Mouse (Mus musculus) MEL (cell line): ENCODE results near the gene Adgb. TPM values are rescaled to one million over a fixed set of nuclear protein-coding genes. Genes with fewer than 3 reads are reported as not detected.

ENCODE experiments used
- DNase-seq: peaks from one replicate; pipeline ENCODE4 v3.0.0; 2011; ENCODE audit warnings: low read depth, low spot score
- H3K27ac ChIP-seq: 2 replicates; pipeline ENCODE4 v1.5.1; 2012; ENCODE audit warnings: low read depth, mild to moderate bottlenecking, control low read depth, low read length, moderate library complexity; ENCODE audit not compliant: control insufficient read depth
- H3K27me3 ChIP-seq, 2 experiments: fragments of 150-350 bp in 1 of 2; sonication (generic) in 1 of 2; 2 replicates each; pipeline ENCODE4 v1.6.1; 2012; ENCODE audit warnings: low read length in 2 of 2, mild to moderate bottlenecking in 2 of 2, improper control_type of control experiment in 1 of 2, moderate library complexity in 1 of 2; ENCODE audit not compliant: insufficient read depth in 2 of 2, control insufficient read depth in 1 of 2
- H3K36me3 ChIP-seq, 2 experiments: 2 replicates each; pipeline ENCODE4 v1.6.1; 2012 to 2014; ENCODE audit warnings: low read length in 2 of 2, improper control_type of control experiment in 1 of 2, inconsistent platforms in 1 of 2, mild to moderate bottlenecking in 1 of 2; ENCODE audit not compliant: insufficient read depth in 2 of 2, control insufficient read depth in 1 of 2
- H3K4me1 ChIP-seq, 2 experiments: fragments of 150-350 bp in 1 of 2; sonication (generic) in 1 of 2; 2 replicates each; pipeline ENCODE4 v1.6.1; 2012; ENCODE audit warnings: low read length in 2 of 2, improper control_type of control experiment in 1 of 2, mild to moderate bottlenecking in 1 of 2; ENCODE audit not compliant: insufficient read depth in 2 of 2, control insufficient read depth in 1 of 2
- H3K4me3 ChIP-seq, 2 experiments: fragments of 150-350 bp in 1 of 2; sonication (generic) in 1 of 2; 2 replicates each; pipeline ENCODE4 v1.5.1; 2012; ENCODE audit warnings: low read depth in 2 of 2, low read length in 2 of 2, mild to moderate bottlenecking in 2 of 2, moderate library complexity in 2 of 2, control low read depth in 1 of 2, improper control_type of control experiment in 1 of 2; ENCODE audit not compliant: control insufficient read depth in 1 of 2, insufficient read depth in 1 of 2
- H3K79me2 ChIP-seq: 2 replicates; pipeline ENCODE4 v1.6.1; 2012; ENCODE audit warnings: mild to moderate bottlenecking, low read length, moderate library complexity; ENCODE audit not compliant: control insufficient read depth, poor library complexity, insufficient read depth
- H3K9ac ChIP-seq: 2 replicates; pipeline ENCODE4 v1.6.1; 2012; ENCODE audit warnings: low read depth, mild to moderate bottlenecking, control low read depth, low read length, moderate library complexity; ENCODE audit not compliant: control insufficient read depth, poor library complexity, severe bottlenecking
- H3K9me3 ChIP-seq: fragments of 150-350 bp; sonication (generic); replicated peaks from 2 replicates; pipeline ENCODE4 v1.6.1; 2012; ENCODE audit warnings: mild to moderate bottlenecking, low read length, improper control_type of control experiment, moderate library complexity; ENCODE audit not compliant: insufficient read depth
- BHLHE40 ChIP-seq: IDR thresholded peaks from 2 replicates; pipeline ENCODE4 v1.6.1; 2012; ENCODE audit warnings: low read depth, mild to moderate bottlenecking, inconsistent platforms, low read length, improper control_type of control experiment, borderline replicate concordance
- CTCF ChIP-seq, 3 experiments: IDR thresholded peaks in 2 of 3; conservative IDR thresholded peaks in 1 of 3; 2 replicates each; pipeline ENCODE4 v1.5.1; 2011 to 2012; ENCODE audit warnings: low read length in 3 of 3, low read depth in 2 of 3, mild to moderate bottlenecking in 2 of 3, improper control_type of control experiment in 1 of 3, inconsistent platforms in 1 of 3, mixed read lengths in 1 of 3, moderate library complexity in 1 of 3; ENCODE audit not compliant: control insufficient read depth in 1 of 3, insufficient read depth in 1 of 3, poor library complexity in 1 of 3, severe bottlenecking in 1 of 3
- ELF1 ChIP-seq: IDR thresholded peaks from 2 replicates; pipeline ENCODE4 v1.6.1; 2014; ENCODE audit warnings: low read depth, mild to moderate bottlenecking, inconsistent platforms, low read length, improper control_type of control experiment, moderate library complexity
- ETS1 ChIP-seq: IDR thresholded peaks from 2 replicates; pipeline ENCODE4 v1.6.1; 2012; ENCODE audit warnings: low read depth, mild to moderate bottlenecking, inconsistent platforms, low read length, improper control_type of control experiment, moderate library complexity
- GATA1 ChIP-seq: IDR thresholded peaks from 2 replicates; pipeline ENCODE4 v1.6.1; 2011; ENCODE audit warnings: low read depth, low read length, improper control_type of control experiment
- MAX ChIP-seq: IDR thresholded peaks from 2 replicates; pipeline ENCODE4 v1.6.1; 2011; ENCODE audit warnings: low read length, improper control_type of control experiment
- MEF2A ChIP-seq: IDR thresholded peaks from 2 replicates; pipeline ENCODE4 v1.6.1; 2014; ENCODE audit warnings: low read depth, mild to moderate bottlenecking, inconsistent platforms, low read length, improper control_type of control experiment; ENCODE audit not compliant: poor library complexity, insufficient replicate concordance, severe bottlenecking; ENCODE audit errors: extremely low read depth
- MXI1 ChIP-seq: IDR thresholded peaks from 2 replicates; pipeline ENCODE4 v1.6.1; 2011; ENCODE audit warnings: mild to moderate bottlenecking, low read depth, low read length, improper control_type of control experiment
- MYC ChIP-seq: IDR thresholded peaks from 2 replicates; pipeline ENCODE4 v1.6.1; 2011; ENCODE audit warnings: low read depth, mild to moderate bottlenecking, low read length, improper control_type of control experiment, moderate library complexity
- NELFE ChIP-seq: IDR thresholded peaks from 2 replicates; pipeline ENCODE4 v1.6.1; 2011; ENCODE audit warnings: low read depth, low read length, improper control_type of control experiment
- POLR2A ChIP-seq, 2 experiments: IDR thresholded peaks; 2 replicates each; pipeline ENCODE4 v1.6.1; 2011 to 2012; ENCODE audit warnings: low read length in 2 of 2, mild to moderate bottlenecking in 2 of 2, control low read depth in 1 of 2, improper control_type of control experiment in 1 of 2, low read depth in 1 of 2, moderate library complexity in 1 of 2; ENCODE audit not compliant: control insufficient read depth in 1 of 2, insufficient read depth in 1 of 2, poor library complexity in 1 of 2
- RAD21 ChIP-seq: IDR thresholded peaks from 2 replicates; pipeline ENCODE4 v1.6.1; 2011; ENCODE audit warnings: mild to moderate bottlenecking, low read depth, low read length, improper control_type of control experiment
- SIN3A ChIP-seq: IDR thresholded peaks from 2 replicates; pipeline ENCODE4 v1.6.1; 2012; ENCODE audit warnings: low read length, improper control_type of control experiment, inconsistent platforms
- SMC3 ChIP-seq: IDR thresholded peaks from 2 replicates; pipeline ENCODE4 v1.6.1; 2011; ENCODE audit warnings: low read depth, low read length, improper control_type of control experiment
- TAL1 ChIP-seq: IDR thresholded peaks from 2 replicates; pipeline ENCODE4 v1.6.1; 2012; ENCODE audit warnings: mild to moderate bottlenecking, inconsistent platforms, low read length, moderate library complexity, mixed read lengths
- UBTF ChIP-seq: IDR thresholded peaks from 2 replicates; pipeline ENCODE4 v1.6.1; 2012; ENCODE audit warnings: low read depth, mild to moderate bottlenecking, inconsistent platforms, low read length, improper control_type of control experiment, moderate library complexity, borderline replicate concordance; ENCODE audit not compliant: insufficient read depth
- USF2 ChIP-seq, 2 experiments: IDR thresholded peaks; 2 replicates each; pipeline ENCODE4 v1.6.1; 2011 to 2012; ENCODE audit warnings: improper control_type of control experiment in 2 of 2, low read length in 2 of 2, borderline replicate concordance in 1 of 2, inconsistent platforms in 1 of 2, low read depth in 1 of 2, mild to moderate bottlenecking in 1 of 2; ENCODE audit not compliant: insufficient read depth in 1 of 2
- ZC3H11A ChIP-seq: IDR thresholded peaks from 2 replicates; pipeline ENCODE4 v1.6.1; 2012; ENCODE audit warnings: low read depth, mild to moderate bottlenecking, inconsistent platforms, low read length, improper control_type of control experiment
- ZMIZ1 ChIP-seq: IDR thresholded peaks from 2 replicates; pipeline ENCODE4 v1.6.1; 2012; ENCODE audit warnings: low read depth, mild to moderate bottlenecking, inconsistent platforms, low read length, improper control_type of control experiment, moderate library complexity
- ZNF384 ChIP-seq: IDR thresholded peaks from 2 replicates; pipeline ENCODE4 v1.6.1; 2012; ENCODE audit warnings: low read depth, mild to moderate bottlenecking, inconsistent platforms, low read length, improper control_type of control experiment
- polyA plus RNA-seq, 2 experiments: library from polyadenylated mRNA; stranded (reverse) in 1 of 2; unstranded in 1 of 2; fragments of >175 nt in 1 of 2; fragments of >200 nt in 1 of 2; gene quantifications; 2 replicates each; pipeline versions ENCODE4 v1.2.1 to v1.2.4; 2012; ENCODE audit warnings: low replicate concordance in 2 of 2, low read depth in 1 of 2; ENCODE audit not compliant: insufficient read length in 2 of 2, insufficient read depth in 1 of 2, missing spikeins in 1 of 2
- total RNA-seq: library from RNA; depleted of rRNA; stranded (reverse); fragments of 300-350 nt; gene quantifications from 2 replicates; pipeline ENCODE4 v1.2.3, GENCODE M21; 2012

Gene Adgb
- total and polyA plus RNA-seq, 3 experiments, result not detected

DNA sequence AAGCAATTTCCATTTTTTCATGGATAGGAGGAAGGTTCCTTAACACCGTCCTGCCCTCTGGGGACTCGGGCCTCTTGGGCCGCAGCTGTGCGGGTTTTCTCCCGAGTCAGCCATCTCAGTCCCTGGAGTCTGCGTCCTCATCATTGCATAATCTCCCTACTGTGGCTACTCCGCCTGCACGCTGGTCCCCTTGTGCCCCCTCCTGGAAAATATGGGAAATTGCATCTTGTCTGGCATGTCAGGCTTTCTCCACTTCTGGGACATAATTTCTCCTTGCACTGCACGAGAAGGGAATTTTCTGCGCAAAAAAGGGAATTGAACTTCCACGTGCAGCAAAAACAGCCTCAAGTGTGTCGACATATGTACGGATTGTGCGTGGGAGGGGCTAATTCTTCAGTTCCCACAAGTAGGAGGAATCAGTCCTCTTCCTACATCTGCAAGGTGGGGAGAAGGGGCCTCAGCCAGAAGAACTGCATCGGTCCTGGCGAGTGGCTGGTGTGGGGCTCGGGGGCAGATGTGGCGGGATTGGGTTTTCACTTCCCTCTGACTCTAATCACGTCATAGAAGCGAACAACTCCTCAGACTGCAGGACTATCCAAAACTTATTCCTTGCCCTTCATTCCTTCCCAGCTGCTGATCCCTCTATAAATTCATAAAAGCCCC is 150.9 kb downstream of the Adgb start:
- no peaks in the 10 kb centered on the region for H3K79me2 ChIP-seq
- no peak overlapping the region for H3K4me3 ChIP-seq
- DNase-seq, result peak; percentile 63
- H3K4me1 ChIP-seq, result no peaks in the 10 kb centered on the region
- no peak overlapping the region for H3K9ac ChIP-seq
- H3K27me3 ChIP-seq, result no peaks in the 10 kb centered on the region; a peak in 1 of 4 replicates
- no peak overlapping the region for H3K27ac ChIP-seq
- no peaks in the 10 kb centered on the region for H3K36me3 ChIP-seq
- H3K9me3 ChIP-seq, result no peaks in the 10 kb centered on the region
- TF ChIP-seq ZMIZ1 (no peak), UBTF (no peak), ETS1 (no peak), RAD21 (peak; percentile 66), MYC (no peak), ZNF384 (no peak), MEF2A (no peak), USF2 (IDR thresholded peaks at IDR 0.05; ENCODE audit: borderline replicate concordance in 1 of 2, insufficient read depth in 1 of 2, low read depth in 1 of 2, low read length in 2 of 2) (no peak), MXI1 (no peak), NELFE (no peak), GATA1 (no peak), SMC3 (peak; percentile 61), TAL1 (no peak), ZC3H11A (0 out of 2 replicates have a peak, but pooled peaks have one; percentile 27), CTCF (IDR thresholded peaks at IDR 0.05 in 2 of 3, conservative IDR thresholded peaks at IDR 0.05 in 1 of 3; ENCODE audit: control insufficient read depth in 1 of 3, insufficient read depth in 1 of 3, low read depth in 2 of 3, low read length in 3 of 3, poor library complexity in 1 of 3, severe bottlenecking in 1 of 3) (peak; percentile 55 to 59 (median 55)), SIN3A (no peak), BHLHE40 (no peak), POLR2A (IDR thresholded peaks at IDR 0.05; ENCODE audit: control insufficient read depth in 1 of 2, insufficient read depth in 1 of 2, low read depth in 1 of 2, low read length in 2 of 2, poor library complexity in 1 of 2) (no peak), ELF1 (no peak), MAX (no peak)
